Mouse (Mus musculus) ES-E14 (cell line): ENCODE measurements around the gene Ankmy1. TPM values are rescaled to one million over a fixed set of nuclear protein-coding genes. Genes with fewer than 3 reads are reported as not detected.
A peak's percentile ranks its signal among the peaks of the same experiment; 100 is the strongest.

ENCODE experiments used
- DNase-seq: peaks from one replicate; pipeline ENCODE4 v3.0.0-alpha.2; 2013; ENCODE audit warnings: low read depth, low spot score
- H3K27ac ChIP-seq: 2 replicates; pipeline ENCODE4 v1.5.1; 2012; ENCODE audit warnings: low read depth, mild to moderate bottlenecking, low read length, moderate library complexity, mixed read lengths; ENCODE audit not compliant: poor library complexity, insufficient read depth, severe bottlenecking
- H3K36me3 ChIP-seq: 2 replicates; pipeline ENCODE4 v1.6.1; 2012; ENCODE audit warnings: mild to moderate bottlenecking, low read length, moderate library complexity, mixed read lengths; ENCODE audit not compliant: control insufficient read depth, poor library complexity, insufficient read depth, severe bottlenecking
- H3K4me1 ChIP-seq, 2 experiments: fragments of 150-350 bp in 1 of 2; sonication (generic) in 1 of 2; 2 replicates each; pipeline ENCODE4 v1.6.1; 2012; ENCODE audit warnings: low read length in 2 of 2, mild to moderate bottlenecking in 1 of 2, mixed read lengths in 1 of 2; ENCODE audit not compliant: control insufficient read depth in 2 of 2, insufficient read depth in 2 of 2, poor library complexity in 1 of 2
- H3K4me3 ChIP-seq, 2 experiments: fragments of 150-350 bp in 1 of 2; sonication (generic) in 1 of 2; 2 replicates each; pipeline ENCODE4 v1.5.1; 2012; ENCODE audit warnings: low read length in 2 of 2, low read depth in 1 of 2, mild to moderate bottlenecking in 1 of 2, mixed read lengths in 1 of 2; ENCODE audit not compliant: insufficient read depth in 1 of 2, poor library complexity in 1 of 2, severe bottlenecking in 1 of 2
- H3K9ac ChIP-seq: 2 replicates; pipeline ENCODE4 v1.6.1; 2012; ENCODE audit warnings: low read depth, mild to moderate bottlenecking, low read length, mixed read lengths; ENCODE audit not compliant: poor library complexity, insufficient read depth, severe bottlenecking
- H3K9me3 ChIP-seq: fragments of 150-350 bp; sonication (generic); 2 replicates; pipeline ENCODE4 v1.6.1; 2012; ENCODE audit warnings: low read depth, mild to moderate bottlenecking, low read length; ENCODE audit not compliant: control insufficient read depth, insufficient read depth
- CHD2 ChIP-seq: IDR thresholded peaks from 2 replicates; pipeline ENCODE4 v1.6.1; 2014; ENCODE audit warnings: mild to moderate bottlenecking, low read depth, low read length, inconsistent platforms
- HCFC1 ChIP-seq: IDR thresholded peaks from 2 replicates; pipeline ENCODE4 v1.6.1; 2012; ENCODE audit warnings: low read length, inconsistent platforms, borderline replicate concordance; ENCODE audit not compliant: insufficient read depth
- MAFK ChIP-seq: IDR thresholded peaks from 2 replicates; pipeline ENCODE4 v1.6.1; 2014; ENCODE audit warnings: mild to moderate bottlenecking, low read depth, low read length, inconsistent platforms; ENCODE audit not compliant: insufficient read depth
- ZC3H11A ChIP-seq: IDR thresholded peaks from 2 replicates; pipeline ENCODE4 v1.6.1; 2012; ENCODE audit warnings: low read depth, mild to moderate bottlenecking, inconsistent platforms, low read length, borderline replicate concordance
- ZNF384 ChIP-seq: IDR thresholded peaks from 2 replicates; pipeline ENCODE4 v1.6.1; 2012; ENCODE audit warnings: low read depth, low read length, inconsistent platforms
- in situ Hi-C, 2 experiments: fragments of 600-800 bp; cut with MboI; formaldehyde crosslinking; loops; one replicate each; pipeline ENCODE4 v1.15.1; 2025; ENCODE audit warnings: low sequenced_read_pairs in 2 of 2, inconsistent platforms in 1 of 2; ENCODE audit not compliant: unreplicated experiment in 2 of 2
- total RNA-seq: library from RNA; depleted of rRNA; stranded (reverse); fragments of 300-350 nt; gene quantifications from 2 replicates; pipeline ENCODE4 v1.2.3, GENCODE M21; 2012; rRNA removed

Gene Ankmy1
- 0.71 and 1.6 TPM in 2 replicates for total RNA-seq

DNA sequence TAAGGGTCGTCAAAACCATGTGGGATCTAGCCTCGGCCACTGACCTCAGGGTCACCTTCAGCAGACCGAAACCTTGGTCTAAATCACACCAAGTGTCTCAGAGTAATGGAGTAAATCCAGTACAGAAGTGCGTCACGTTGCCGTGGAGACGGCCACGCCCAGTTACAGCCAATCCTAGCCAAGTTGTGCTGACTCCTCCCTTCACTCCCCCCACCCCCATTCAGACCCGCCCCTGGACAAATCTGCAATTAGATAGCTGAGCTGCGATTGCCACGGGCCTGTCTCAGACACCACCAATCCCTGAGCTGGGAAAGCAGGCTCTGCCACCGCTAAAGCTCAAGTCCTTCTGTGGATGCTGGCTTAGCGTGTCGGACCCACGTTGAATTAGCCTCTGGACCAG is at the start of gene Ankmy1:
Gene Ankmy1 (minus strand): TSS at position 121 of the 400 bp plus-strand sequence.
- Histone ChIP-seq H3K9me3 (no peaks in the 10 kb centered on the region), H3K4me1 (peaks cover 0 to 3% of the 10 kb centered on the region in 2 experiments; a peak in 1 of 4 replicates), H3K4me3 (peak within 1 kb of the TSS; percentile 24 to 37; a peak in 2 of 4 replicates), H3K27ac (no peak within 1 kb of the TSS), H3K9ac (no peak within 1 kb of the TSS), H3K36me3 (no peaks in the 10 kb centered on the region; the same call in 1 of the 2 replicates)
- TF ChIP-seq ZNF384, result no peak
- TF ChIP-seq CHD2, result no peak
- no peak for TF ChIP-seq ZC3H11A
- TF ChIP-seq HCFC1, result no peak
- no peak for TF ChIP-seq MAFK
- in situ Hi-C loops, result no loop called here
- DNase-seq, result peak; percentile 83

GRCm38 (mm10) chr1:92950607-92951006 is 47.9 kb upstream of the Ankmy1 start, which contains the start of gene Gpr35:
Gpr35 (plus strand) TSS chr1:92950865.
- Histone ChIP-seq H3K36me3 (peaks cover 8% of the 10 kb centered on the region; the same call in 1 of the 2 replicates), H3K9ac (no peak within 1 kb of the TSS), H3K4me1 (no peaks in the 10 kb centered on the region), H3K9me3 (no peaks in the 10 kb centered on the region), H3K27ac (no peak within 1 kb of the TSS), H3K4me3 (no peak within 1 kb of the TSS)
- no peak for DNase-seq
- in situ Hi-C loops, result no loop called here
- no peak for TF ChIP-seq HCFC1
- TF ChIP-seq ZNF384, result no peak
- TF ChIP-seq ZC3H11A, result no peak
- TF ChIP-seq CHD2, result no peak
- no peak for TF ChIP-seq MAFK

- DNase-seq, result peak; percentile 36
- Histone ChIP-seq H3K36me3 (peaks cover 12% of the 10 kb centered on the region; the same call in 1 of the 2 replicates), H3K9me3 (no peaks in the 10 kb centered on the region), H3K27ac (no peak overlapping the region), H3K4me3 (no peak overlapping the region), H3K4me1 (no peaks in the 10 kb centered on the region), H3K9ac (no peak overlapping the region)
- TF ChIP-seq ZC3H11A, result 0 out of 2 replicates have a peak, but pooled peaks have one; percentile 6
- TF ChIP-seq MAFK, result no peak
- TF ChIP-seq HCFC1, result no peak
- TF ChIP-seq ZNF384, result no peak
- TF ChIP-seq CHD2, result no peak
- in situ Hi-C loops, result no loop called here
Observed at GRCm38 (mm10) chr1:92949426-92949825, 46.7 kb upstream of the Ankmy1 start.

- Histone ChIP-seq H3K4me1 (no peaks in the 10 kb centered on the region), H3K9ac (no peak overlapping the region), H3K27ac (no peak overlapping the region), H3K4me3 (no peak overlapping the region), H3K36me3 (peaks cover 17% of the 10 kb centered on the region; the same call in 1 of the 2 replicates), H3K9me3 (no peaks in the 10 kb centered on the region)
- no peak for TF ChIP-seq ZC3H11A
- no peak for TF ChIP-seq MAFK
- TF ChIP-seq HCFC1, result no peak
- no peak for TF ChIP-seq ZNF384
- no peak for TF ChIP-seq CHD2
- no peak for DNase-seq
- in situ Hi-C loops, result no loop called here
Observed at GRCm38 (mm10) chr1:92947966-92948365, 45.3 kb upstream of the Ankmy1 start.
